Mouse (Mus musculus) erythroblast, embryonic 14.5 days (primary cell): ENCODE results near the gene Olfr324.

Experiments used
- GATA1 ChIP-seq: IDR thresholded peaks from 2 replicates; pipeline ENCODE4 v1.6.1; 2012; ENCODE audit warnings: low read length, inconsistent platforms, mixed read lengths
- TAL1 ChIP-seq: IDR thresholded peaks from 3 replicates; pipeline ENCODE4 v1.6.1; 2012; ENCODE audit warnings: low read length, inconsistent platforms, mixed read lengths

- TF ChIP-seq TAL1 (no peak), GATA1 (no peak)
Observed at GRCm38 (mm10) chr11:58618793-58619192, 23.9 kb downstream of the Olfr324 start.
